Mouse (Mus musculus): ENCODE results near the gene Pik3cg. TPM values are rescaled to one million over a fixed set of nuclear protein-coding genes. Genes with fewer than 3 reads are reported as not detected.

Pik3cg gene
- polyA plus RNA-seq, 1 experiment from 2014 or later = 1.1 TPM

GRCm38 (mm10) chr12:32169164-32169563 lies 39.3 kb downstream of the Pik3cg start:
- Histone ChIP-seq H3K9me3 (ENCODE audit: control insufficient read depth) (no peaks in the 10 kb centered on the region), H3K9ac (ENCODE audit: low read depth, low read length) (no peak overlapping the region), H3K4me3 (ENCODE audit: low read depth, low read length) (no peak overlapping the region), H3K27me3 (replicated peaks; ENCODE audit: control insufficient read depth, insufficient read depth, low read length) (no peaks in the 10 kb centered on the region), H3K4me1 (replicated peaks; ENCODE audit: control insufficient read depth, insufficient read depth, low read length) (no peaks in the 10 kb centered on the region), H3K27ac (ENCODE audit: low read depth, low read length) (no peak overlapping the region), H3K36me3 (ENCODE audit: control insufficient read depth, insufficient read depth) (no peaks in the 10 kb centered on the region), H3K4me2 (replicated peaks; ENCODE audit: low read depth) (no peak overlapping the region)
- no peak for ATAC-seq
- no peak for TF ChIP-seq CTCF (IDR thresholded peaks at IDR 0.05; ENCODE audit: low read depth)
- 32% methylated on average over 5 of the region's 5 CpGs for WGBS

DNA sequence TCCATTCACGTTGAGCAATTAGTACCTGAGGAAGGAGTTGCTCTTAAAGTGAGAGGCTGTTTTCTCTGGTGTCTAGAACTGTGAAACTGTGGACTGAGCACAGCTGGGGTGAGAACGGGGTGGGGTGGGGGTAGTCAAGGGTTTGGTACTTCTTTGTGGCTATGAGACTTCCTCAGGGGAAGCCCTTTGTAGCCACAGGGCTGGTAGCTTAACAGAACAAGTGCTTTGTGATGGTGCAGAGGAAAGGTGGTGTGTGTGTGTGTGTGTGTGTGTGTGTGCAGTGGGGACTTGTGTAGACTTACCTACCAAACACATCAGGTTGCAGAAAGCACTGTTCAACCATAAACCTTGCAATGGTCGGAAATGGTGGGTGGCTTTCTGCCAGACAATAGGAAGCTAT lies 39.7 kb downstream of the Pik3cg start:
- Histone ChIP-seq H3K36me3 (ENCODE audit: control insufficient read depth, insufficient read depth) (no peaks in the 10 kb centered on the region), H3K4me3 (ENCODE audit: low read depth, low read length) (no peak overlapping the region), H3K4me2 (replicated peaks; ENCODE audit: low read depth) (no peak overlapping the region), H3K9ac (ENCODE audit: low read depth, low read length) (no peak overlapping the region), H3K27me3 (replicated peaks; ENCODE audit: control insufficient read depth, insufficient read depth, low read length) (no peaks in the 10 kb centered on the region), H3K4me1 (replicated peaks; ENCODE audit: control insufficient read depth, insufficient read depth, low read length) (no peaks in the 10 kb centered on the region), H3K9me3 (ENCODE audit: control insufficient read depth) (no peaks in the 10 kb centered on the region), H3K27ac (ENCODE audit: low read depth, low read length) (no peak overlapping the region)
- 37% methylated on average over 3 of the region's 3 CpGs for WGBS
- no peak for ATAC-seq
- TF ChIP-seq CTCF (IDR thresholded peaks at IDR 0.05; ENCODE audit: low read depth) = no peak

- H3K4me2 ChIP-seq (replicated peaks; ENCODE audit: low read depth) = no peak overlapping the region
- no peak for TF ChIP-seq CTCF (IDR thresholded peaks at IDR 0.05; ENCODE audit: low read depth)
- 49% methylated on average over 2 of the region's 2 CpGs for WGBS
- H3K27ac ChIP-seq (ENCODE audit: low read depth, low read length) = no peak overlapping the region
- no peak overlapping the region for H3K9ac ChIP-seq (ENCODE audit: low read depth, low read length)
- no peaks in the 10 kb centered on the region for H3K9me3 ChIP-seq (ENCODE audit: control insufficient read depth)
- no peaks in the 10 kb centered on the region for H3K36me3 ChIP-seq (ENCODE audit: control insufficient read depth, insufficient read depth)
- ATAC-seq = no peak
- no peaks in the 10 kb centered on the region for H3K27me3 ChIP-seq (replicated peaks; ENCODE audit: control insufficient read depth, insufficient read depth, low read length)
- no peaks in the 10 kb centered on the region for H3K4me1 ChIP-seq (replicated peaks; ENCODE audit: control insufficient read depth, insufficient read depth, low read length)
- no peak overlapping the region for H3K4me3 ChIP-seq (ENCODE audit: low read depth, low read length)
These were observed 44.8 kb downstream of the Pik3cg start for GRCm38 (mm10) chr12:32163706-32164105.

- Histone ChIP-seq H3K36me3 (ENCODE audit: control insufficient read depth, insufficient read depth) (no peaks in the 10 kb centered on the region), H3K27me3 (replicated peaks; ENCODE audit: control insufficient read depth, insufficient read depth, low read length) (no peaks in the 10 kb centered on the region), H3K4me2 (replicated peaks; ENCODE audit: low read depth) (no peak overlapping the region), H3K4me3 (ENCODE audit: low read depth, low read length) (no peak overlapping the region), H3K4me1 (replicated peaks; ENCODE audit: control insufficient read depth, insufficient read depth, low read length) (no peaks in the 10 kb centered on the region), H3K9ac (ENCODE audit: low read depth, low read length) (no peak overlapping the region), H3K27ac (ENCODE audit: low read depth, low read length) (no peak overlapping the region), H3K9me3 (ENCODE audit: control insufficient read depth) (no peaks in the 10 kb centered on the region)
- no peak for ATAC-seq
- no peak for TF ChIP-seq CTCF (IDR thresholded peaks at IDR 0.05; ENCODE audit: low read depth)
- 68% methylated on average over 5 of the region's 5 CpGs for WGBS
These were observed 49.7 kb downstream of the Pik3cg start for GRCm38 (mm10) chr12:32158757-32159156.

GRCm38 (mm10) chr12:32146606-32147005 lies 61.9 kb downstream of the Pik3cg start:
- no peaks in the 10 kb centered on the region for H3K9me3 ChIP-seq (ENCODE audit: control insufficient read depth)
- no peaks in the 10 kb centered on the region for H3K27me3 ChIP-seq (replicated peaks; ENCODE audit: control insufficient read depth, insufficient read depth, low read length)
- TF ChIP-seq CTCF (IDR thresholded peaks at IDR 0.05; ENCODE audit: low read depth) = no peak
- H3K4me3 ChIP-seq (ENCODE audit: low read depth, low read length) = no peak overlapping the region
- no peaks in the 10 kb centered on the region for H3K36me3 ChIP-seq (ENCODE audit: control insufficient read depth, insufficient read depth)
- no peak overlapping the region for H3K4me2 ChIP-seq (replicated peaks; ENCODE audit: low read depth)
- WGBS = 89% methylated on average over 7 of the region's 7 CpGs
- H3K27ac ChIP-seq (ENCODE audit: low read depth, low read length) = no peak overlapping the region
- H3K9ac ChIP-seq (ENCODE audit: low read depth, low read length) = no peak overlapping the region
- H3K4me1 ChIP-seq (replicated peaks; ENCODE audit: control insufficient read depth, insufficient read depth, low read length) = no peaks in the 10 kb centered on the region
- ATAC-seq = no peak

GRCm38 (mm10) chr12:32145651-32146050 lies 62.8 kb downstream of the Pik3cg start:
- no peak for TF ChIP-seq CTCF (IDR thresholded peaks at IDR 0.05; ENCODE audit: low read depth)
- Histone ChIP-seq H3K4me1 (replicated peaks; ENCODE audit: control insufficient read depth, insufficient read depth, low read length) (no peaks in the 10 kb centered on the region), H3K36me3 (ENCODE audit: control insufficient read depth, insufficient read depth) (no peaks in the 10 kb centered on the region), H3K4me3 (ENCODE audit: low read depth, low read length) (no peak overlapping the region), H3K27me3 (replicated peaks; ENCODE audit: control insufficient read depth, insufficient read depth, low read length) (no peaks in the 10 kb centered on the region), H3K4me2 (replicated peaks; ENCODE audit: low read depth) (no peak overlapping the region), H3K9me3 (ENCODE audit: control insufficient read depth) (no peaks in the 10 kb centered on the region), H3K27ac (ENCODE audit: low read depth, low read length) (no peak overlapping the region), H3K9ac (ENCODE audit: low read depth, low read length) (no peak overlapping the region)
- ATAC-seq = no peak
- WGBS = 86% methylated on average over 4 of the region's 4 CpGs

DNA sequence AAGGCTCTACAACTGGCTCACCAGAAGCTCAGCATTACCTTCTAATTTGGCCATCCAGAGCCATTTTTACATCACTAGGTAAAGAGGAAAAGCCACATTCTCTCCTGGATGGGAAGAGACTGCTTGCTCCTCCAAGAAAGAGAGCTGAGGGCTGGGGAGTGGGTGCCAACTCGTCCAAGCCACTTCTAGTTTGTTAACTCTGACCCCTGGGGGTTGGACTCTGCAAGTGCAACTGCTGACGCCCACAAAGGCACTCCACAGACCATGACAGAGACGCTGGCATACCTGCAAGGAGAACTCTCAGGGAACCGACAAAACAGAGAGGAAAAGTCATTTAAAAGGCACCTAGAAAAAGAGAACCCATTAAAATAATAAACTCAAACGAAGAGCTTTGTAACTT lies 63.9 kb downstream of the Pik3cg start:
- H3K27me3 ChIP-seq (replicated peaks; ENCODE audit: control insufficient read depth, insufficient read depth, low read length) = no peaks in the 10 kb centered on the region
- no peak overlapping the region for H3K27ac ChIP-seq (ENCODE audit: low read depth, low read length)
- TF ChIP-seq CTCF (IDR thresholded peaks at IDR 0.05; ENCODE audit: low read depth) = peak; percentile 87
- no peaks in the 10 kb centered on the region for H3K36me3 ChIP-seq (ENCODE audit: control insufficient read depth, insufficient read depth)
- H3K9me3 ChIP-seq (ENCODE audit: control insufficient read depth) = no peaks in the 10 kb centered on the region
- WGBS = under 1% methylated on average over 5 of the region's 5 CpGs
- H3K4me3 ChIP-seq (ENCODE audit: low read depth, low read length) = no peak overlapping the region
- no peak for ATAC-seq
- no peaks in the 10 kb centered on the region for H3K4me1 ChIP-seq (replicated peaks; ENCODE audit: control insufficient read depth, insufficient read depth, low read length)
- H3K9ac ChIP-seq (ENCODE audit: low read depth, low read length) = no peak overlapping the region
- H3K4me2 ChIP-seq (replicated peaks; ENCODE audit: low read depth) = no peak overlapping the region

All from intestine, postnatal 0 days (tissue).